Mouse (Mus musculus) midbrain, postnatal 0 days (tissue): ENCODE results near the gene Ddc. TPM values are rescaled to one million over a fixed set of nuclear protein-coding genes. Genes with fewer than 3 reads are reported as not detected.

Experiments
- ATAC-seq: fragments of 200-750 bp; cut with Nextera tagmentation; 2 replicates; pipeline ENCODE4 v1.8.0; 2017; ENCODE audit warnings: moderate number of reproducible peaks, mild to moderate bottlenecking, moderate TSS enrichment, moderate library complexity; ENCODE audit not compliant: low FRiP score
- DNase-seq: peaks from one replicate; pipeline ENCODE4 v3.0.0-alpha.2; 2015; ENCODE audit warnings: low spot score
- H3K27ac ChIP-seq: fragments of 300-500 bp; sonication (generic); 2 replicates; pipeline ENCODE4 v1.5.1; 2014; ENCODE audit warnings: low read depth, mild to moderate bottlenecking, low read length, mixed read lengths
- H3K27me3 ChIP-seq: fragments of 300-500 bp; sonication (generic); 2 replicates; pipeline ENCODE4 v1.6.1; 2014; ENCODE audit warnings: low read length, control low read depth, mixed read lengths; ENCODE audit not compliant: insufficient read depth
- H3K36me3 ChIP-seq: fragments of 300-500 bp; sonication (generic); 2 replicates; pipeline ENCODE4 v1.6.1; 2014; ENCODE audit warnings: low read length, control low read depth, mixed read lengths; ENCODE audit not compliant: insufficient read depth
- H3K4me1 ChIP-seq: fragments of 300-500 bp; sonication (generic); 2 replicates; pipeline ENCODE4 v1.6.1; 2014; ENCODE audit warnings: mild to moderate bottlenecking, control low read depth, antibody characterized with exemption, low read length, mixed read lengths; ENCODE audit not compliant: insufficient read depth
- H3K4me2 ChIP-seq: fragments of 300-500 bp; sonication (generic); 2 replicates; pipeline ENCODE4 v1.6.1; 2014; ENCODE audit warnings: low read depth, mild to moderate bottlenecking, low read length, mixed read lengths; ENCODE audit not compliant: poor library complexity, severe bottlenecking
- H3K4me3 ChIP-seq: fragments of 300-500 bp; sonication (generic); 2 replicates; pipeline ENCODE4 v1.5.1; 2014; ENCODE audit warnings: low read depth, mild to moderate bottlenecking, low read length, moderate library complexity
- H3K9ac ChIP-seq: fragments of 300-500 bp; sonication (generic); replicated peaks from 2 replicates; pipeline ENCODE4 v1.6.1; 2014; ENCODE audit warnings: mild to moderate bottlenecking, low read length, moderate library complexity, mixed read lengths; ENCODE audit not compliant: poor library complexity, severe bottlenecking
- H3K9me3 ChIP-seq: fragments of 300-500 bp; sonication (generic); 2 replicates; pipeline ENCODE4 v1.6.1; 2016; ENCODE audit warnings: low read length, control low read depth
- CTCF ChIP-seq: IDR thresholded peaks from 2 replicates; pipeline ENCODE4 v1.5.1; 2016; ENCODE audit warnings: antibody characterized with exemption, mild to moderate bottlenecking
- WGBS: fragments of 180-500 bp; shearing (Covaris S2); extraction: QIAGEN DNeasy Blood & Tissue Kit; methylation state at CpG from one replicate; pipeline ENCODE4 v1.1.7; 2014; 5-methylcytosine and 5-hydroxymethylcytosine counted together
- polyA plus RNA-seq: library from polyadenylated mRNA; unstranded; fragments of >200 nt; fragmentation: Nextera tagmentation; extraction: Ambion mirVana; gene quantifications from 2 replicates; pipeline ENCODE4 v1.2.1, GENCODE M21; 2015
- total RNA-seq: library from RNA; depleted of rRNA; stranded (reverse); fragments of >200 nt; gene quantifications from 2 replicates; pipeline ENCODE4 v1.2.3, GENCODE M21; 2014

The Ddc gene
- total and polyA plus RNA-seq, 2 experiments from 2014 or later, result 23.0 to 27.4 TPM

DNA sequence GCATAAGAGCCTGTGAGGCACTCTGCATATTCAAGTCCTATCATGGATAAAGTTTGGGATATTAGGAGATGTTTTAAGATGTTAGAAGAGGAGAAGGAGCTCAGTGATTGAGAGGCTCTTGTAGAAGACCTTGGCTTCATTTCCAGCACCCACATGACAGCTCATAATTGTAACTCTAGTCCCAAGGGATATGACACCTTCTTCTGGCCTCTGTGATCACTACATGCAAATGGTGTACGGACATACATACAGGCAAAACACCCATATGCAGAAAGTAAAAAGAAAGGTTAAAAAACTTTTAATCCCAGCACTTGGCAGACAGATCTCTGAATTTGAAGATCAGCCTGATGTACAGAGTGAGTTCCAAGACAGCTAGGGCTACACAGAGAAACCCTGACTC is 99.3 kb downstream of the Ddc start:
- DNase-seq (no peak), ATAC-seq (no peak)
- Histone ChIP-seq H3K4me2 (no peak overlapping the region), H3K27me3 (no peaks in the 10 kb centered on the region), H3K36me3 (no peaks in the 10 kb centered on the region), H3K4me3 (no peak overlapping the region), H3K4me1 (no peaks in the 10 kb centered on the region), H3K9me3 (no peaks in the 10 kb centered on the region), H3K27ac (no peak overlapping the region), H3K9ac (no peak overlapping the region)
- TF ChIP-seq CTCF, result no peak
- 92% methylated on average over 1 of the region's 1 CpGs for WGBS

GRCm38 (mm10) chr11:11794626-11795025 is 103.3 kb downstream of the Ddc start:
- Histone ChIP-seq H3K9ac (no peak overlapping the region), H3K36me3 (no peaks in the 10 kb centered on the region), H3K4me1 (no peaks in the 10 kb centered on the region), H3K27ac (no peak overlapping the region), H3K4me3 (no peak overlapping the region), H3K9me3 (no peaks in the 10 kb centered on the region), H3K27me3 (no peaks in the 10 kb centered on the region), H3K4me2 (no peak overlapping the region)
- 92% methylated on average over 1 of the region's 1 CpGs for WGBS
- no peak for ATAC-seq
- no peak for DNase-seq
- TF ChIP-seq CTCF, result no peak

DNA sequence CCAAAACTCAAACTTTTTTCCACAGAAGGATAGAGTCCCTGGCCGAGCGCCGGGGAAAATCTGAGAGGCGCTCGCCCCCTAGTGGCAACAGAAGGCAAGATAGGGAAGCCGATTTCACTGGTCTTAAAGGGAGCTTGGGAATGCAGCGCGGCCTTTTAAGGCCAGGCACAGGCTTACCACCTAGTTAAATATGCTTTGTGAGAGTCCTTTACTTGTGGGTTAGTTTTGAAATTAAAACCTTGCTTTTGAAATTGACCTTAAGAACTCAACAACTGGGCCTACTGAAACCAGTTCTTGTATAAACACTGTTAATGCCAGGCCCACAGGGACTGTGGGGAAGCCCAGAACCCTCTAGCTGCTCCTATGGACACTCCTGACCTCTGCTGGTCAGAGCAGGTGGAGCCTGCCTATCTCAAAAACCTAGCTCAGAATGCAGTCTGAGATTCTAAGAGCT is 109.4 kb downstream of the Ddc start:
- H3K36me3 ChIP-seq, result no peaks in the 10 kb centered on the region
- no peak overlapping the region for H3K4me3 ChIP-seq
- H3K27ac ChIP-seq, result no peak overlapping the region
- peak; percentile 80 for TF ChIP-seq CTCF
- no peaks in the 10 kb centered on the region for H3K9me3 ChIP-seq
- no peak overlapping the region for H3K4me2 ChIP-seq
- H3K27me3 ChIP-seq, result no peaks in the 10 kb centered on the region
- no peaks in the 10 kb centered on the region for H3K4me1 ChIP-seq
- peak; percentile 92 for ATAC-seq
- DNase-seq, result peak; percentile 86
- H3K9ac ChIP-seq, result no peak overlapping the region
- under 1% methylated on average over 8 of the region's 8 CpGs for WGBS

- DNase-seq, result no peak
- Histone ChIP-seq H3K27me3 (no peaks in the 10 kb centered on the region), H3K9me3 (no peaks in the 10 kb centered on the region), H3K4me2 (no peak overlapping the region), H3K4me1 (no peaks in the 10 kb centered on the region), H3K27ac (no peak overlapping the region), H3K4me3 (no peak overlapping the region), H3K36me3 (no peaks in the 10 kb centered on the region), H3K9ac (no peak overlapping the region)
- no peak for TF ChIP-seq CTCF
- 67% methylated on average over 6 of the region's 6 CpGs for WGBS
- no peak for ATAC-seq
These were observed 112.5 kb downstream of the Ddc start for GRCm38 (mm10) chr11:11785457-11785856.

- Histone ChIP-seq H3K27ac (no peak overlapping the region), H3K4me2 (no peak overlapping the region), H3K4me3 (no peak overlapping the region), H3K9me3 (no peaks in the 10 kb centered on the region), H3K4me1 (no peaks in the 10 kb centered on the region), H3K36me3 (no peaks in the 10 kb centered on the region), H3K9ac (no peak overlapping the region), H3K27me3 (no peaks in the 10 kb centered on the region)
- DNase-seq (no peak), ATAC-seq (no peak)
- TF ChIP-seq CTCF, result no peak
- 91% methylated on average over 8 of the region's 8 CpGs for WGBS
These were observed 116.2 kb downstream of the Ddc start for GRCm38 (mm10) chr11:11781728-11782127.

DNA sequence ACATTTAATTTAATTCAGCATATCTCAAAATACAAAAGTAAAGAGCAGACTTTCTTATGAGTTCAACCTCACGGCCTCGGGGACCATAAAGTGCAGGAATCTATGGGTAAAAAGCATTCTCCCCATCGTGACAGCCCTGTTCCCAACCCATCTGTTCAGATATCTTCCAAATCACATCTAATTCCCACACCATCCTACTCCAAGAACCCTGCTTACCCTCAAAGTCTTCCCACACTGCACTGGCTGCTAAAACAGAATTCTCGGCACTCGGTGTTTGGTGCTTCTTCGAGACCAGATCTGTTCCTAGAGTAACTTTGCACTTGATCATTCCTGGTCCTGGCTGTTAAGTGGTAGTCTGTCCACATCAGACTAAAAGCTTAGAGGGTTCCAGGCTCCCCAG is 119.6 kb downstream of the Ddc start:
- ATAC-seq (no peak), DNase-seq (no peak)
- no peaks in the 10 kb centered on the region for H3K4me1 ChIP-seq
- H3K27me3 ChIP-seq, result no peaks in the 10 kb centered on the region
- H3K36me3 ChIP-seq, result no peaks in the 10 kb centered on the region
- no peaks in the 10 kb centered on the region for H3K9me3 ChIP-seq
- H3K27ac ChIP-seq, result no peak overlapping the region
- H3K4me3 ChIP-seq, result no peak overlapping the region
- 94% methylated on average over 6 of the region's 6 CpGs for WGBS
- H3K9ac ChIP-seq, result no peak overlapping the region
- TF ChIP-seq CTCF, result no peak
- H3K4me2 ChIP-seq, result no peak overlapping the region
